17 mouse cellular contexts compared by ENCODE assay signal in genomic region chr12:34231621-34232150, GRCm38 (mm10).
DNase-seq lines count a peak whose midpoint lies in the region; ATAC-seq lines count a peak whose summit lies in the region.
"Had no signal": no experiment of that assay in that cellular context is flagged by ENCODE, and none has a peak within 500 bp of the region (broad histone marks: within the 10 kb centered on the region; RNA-seq: fewer than 3 reads in every experiment).

No protein-coding gene starts in this region.

- no peaks in the 10 kb centered on the region for H3K9me3 ChIP-seq in heart, embryonic 11.5 days (replicated peaks; ENCODE audit: control insufficient read depth, low read length)
- no peaks in the 10 kb centered on the region for H3K9me3 ChIP-seq in embryonic facial prominence, embryonic 15.5 days (replicated peaks)
- H3K9me3 ChIP-seq: heart, embryonic 13.5 days; hindbrain, embryonic 15.5 days; liver, embryonic 12.5 days; midbrain, embryonic 10.5 days had no signal

- 76% methylated on average over 4 of the region's 4 CpGs for WGBS in heart, embryonic 11.5 days (ENCODE audit: insufficient replicate concordance)
- WGBS in embryonic facial prominence, embryonic 15.5 days: 44% methylated on average over 4 of the region's 4 CpGs

- no peak overlapping the region for H3K4me3 ChIP-seq in heart, embryonic 11.5 days (ENCODE audit: low read depth, low read length)
- no peak overlapping the region for H3K4me3 ChIP-seq in embryonic facial prominence, embryonic 15.5 days (replicated peaks)
- H3K4me3 ChIP-seq: erythroblast, embryonic 14.5 days; heart, embryonic 13.5 days; hindbrain, embryonic 15.5 days; liver, embryonic 12.5 days; midbrain, embryonic 10.5 days had no signal

- peak; percentile 7 for DNase-seq in heart, adult 8-10 months (ENCODE audit: low spot score)
- peak; percentile 3 for DNase-seq in right cerebral cortex, adult 18-20 months
- no peak for DNase-seq in right cerebral cortex, postnatal 36 days (ENCODE audit: low spot score in 2 of 2)
- DNase-seq in telencephalon, adult 2 months (ENCODE audit: low read depth, low spot score): peak; percentile 13
- no peak for DNase-seq in adrenal gland, postnatal 36 days
- DNase-seq in frontal cortex, postnatal 14 days (ENCODE audit: low spot score in 2 of 2): no peak
- DNase-seq: kidney, adult 9 months; lung, postnatal 14 days; thymus, postnatal 36 days had no signal

- no peak overlapping the region for H3K27ac ChIP-seq in heart, embryonic 11.5 days (ENCODE audit: low read depth, low read length)
- H3K27ac ChIP-seq in embryonic facial prominence, embryonic 15.5 days (replicated peaks): no peak overlapping the region
- H3K27ac ChIP-seq: heart, embryonic 13.5 days; hindbrain, embryonic 15.5 days; liver, embryonic 12.5 days; midbrain, embryonic 10.5 days had no signal

- no peaks in the 10 kb centered on the region for H3K27me3 ChIP-seq in heart, embryonic 11.5 days (ENCODE audit: control insufficient read depth, insufficient read depth, low read length)
- H3K27me3 ChIP-seq in embryonic facial prominence, embryonic 15.5 days: no peaks in the 10 kb centered on the region
- H3K27me3 ChIP-seq: heart, embryonic 13.5 days; hindbrain, embryonic 15.5 days; liver, embryonic 12.5 days had no signal

- H3K9ac ChIP-seq in heart, embryonic 11.5 days (ENCODE audit: low read depth, low read length): no peak overlapping the region
- H3K9ac ChIP-seq in embryonic facial prominence, embryonic 15.5 days: no peak overlapping the region
- H3K9ac ChIP-seq: heart, embryonic 13.5 days; hindbrain, embryonic 15.5 days; liver, embryonic 12.5 days had no signal

- H3K36me3 ChIP-seq in heart, embryonic 11.5 days (ENCODE audit: control insufficient read depth, insufficient read depth, low read length): no peaks in the 10 kb centered on the region
- H3K36me3 ChIP-seq in embryonic facial prominence, embryonic 15.5 days: no peaks in the 10 kb centered on the region
- H3K36me3 ChIP-seq: heart, embryonic 13.5 days; hindbrain, embryonic 15.5 days; liver, embryonic 12.5 days; midbrain, embryonic 10.5 days had no signal

- ATAC-seq in heart, embryonic 11.5 days (replicated peaks; ENCODE audit: insufficient number of reproducible peaks, low FRiP score, low TSS enrichment): no peak
- peak; percentile 57 for ATAC-seq in embryonic facial prominence, embryonic 15.5 days (ENCODE audit: insufficient number of reproducible peaks, low FRiP score, low TSS enrichment, low read depth)
- ATAC-seq: activated CD4-positive, CD25-positive, alpha-beta regulatory T cell, adult 4 months; liver, embryonic 12.5 days had no signal

- no peaks in the 10 kb centered on the region for H3K4me1 ChIP-seq in heart, embryonic 11.5 days (ENCODE audit: control insufficient read depth, insufficient read depth, low read length)
- H3K4me1 ChIP-seq in embryonic facial prominence, embryonic 15.5 days: peaks cover 4% of the 10 kb centered on the region; the same call in 1 of the 2 replicates
- H3K4me1 ChIP-seq: heart, embryonic 13.5 days; hindbrain, embryonic 15.5 days; liver, embryonic 12.5 days; midbrain, embryonic 10.5 days had no signal

- H3K4me2 ChIP-seq in heart, embryonic 11.5 days: no peak overlapping the region
- H3K4me2 ChIP-seq in embryonic facial prominence, embryonic 15.5 days (replicated peaks): no peak overlapping the region
- H3K4me2 ChIP-seq: heart, embryonic 13.5 days; hindbrain, embryonic 15.5 days; liver, embryonic 12.5 days had no signal

Comparison
In these comparisons a context has a peak if more than half of its experiments do, and no peak if none do; other contexts are left out.
1. DNase-seq: peak in heart, adult 8-10 months (single experiment), right cerebral cortex, adult 18-20 months (single experiment) and telencephalon, adult 2 months (single experiment); none in right cerebral cortex, postnatal 36 days (0 of 2), adrenal gland, postnatal 36 days (0 of 2) and frontal cortex, postnatal 14 days (0 of 2).